15 mouse cellular contexts compared by ENCODE assay signal in genomic region chr8:72513158-72513557, GRCm38 (mm10). TPM values are rescaled to one million over a fixed set of nuclear protein-coding genes. Genes with fewer than 3 reads are reported as not detected.
"Had no signal": no experiment of that assay in that cellular context is flagged by ENCODE, and none has a peak within 500 bp of the region (broad histone marks: within the 10 kb centered on the region; RNA-seq: fewer than 3 reads in every experiment).

No protein-coding gene starts in this region.

- H3K27me3 ChIP-seq: limb, embryonic 12.5 days; liver, embryonic 13.5 days; midbrain, embryonic 12.5 days; neural tube, embryonic 13.5 days had no signal

- H3K9ac ChIP-seq: limb, embryonic 12.5 days; liver, embryonic 13.5 days; liver, postnatal 0 days; midbrain, embryonic 12.5 days; neural tube, embryonic 13.5 days had no signal

- H3K4me3 ChIP-seq: layer of hippocampus, adult 2 months; limb, embryonic 12.5 days; liver, embryonic 13.5 days; midbrain, embryonic 12.5 days; neural tube, embryonic 13.5 days had no signal

- H3K4me2 ChIP-seq: limb, embryonic 12.5 days; liver, embryonic 13.5 days; midbrain, embryonic 12.5 days; neural tube, embryonic 13.5 days had no signal

- H3K27ac ChIP-seq: layer of hippocampus, adult 2 months; limb, embryonic 12.5 days; liver, embryonic 13.5 days; midbrain, embryonic 12.5 days; neural tube, embryonic 13.5 days had no signal

- H3K9me3 ChIP-seq: limb, embryonic 12.5 days; liver, embryonic 13.5 days; midbrain, embryonic 12.5 days; neural tube, embryonic 13.5 days had no signal

- DNase-seq: kidney, postnatal 10 days; kidney, postnatal 4 days; liver; liver, embryonic 13.5 days; liver, postnatal 0 days; retina, postnatal 1 day; right cerebral cortex, postnatal 4 days; spleen, adult 18-20 months; thymus, postnatal 36 days had no signal

- H3K36me3 ChIP-seq: neural tube, embryonic 13.5 days had no signal

- ATAC-seq: liver, postnatal 0 days; midbrain, embryonic 16.5 days had no signal

RNA-seq across cellular contexts. Expression of gene Tmem38a, which starts 58.7 kb away (rescaled TPM):
- total RNA-seq: megakaryocyte-erythroid progenitor cell, adult 5-6 weeks had no signal
